Mouse (Mus musculus): ENCODE results near the gene Timm17b. TPM values are rescaled to one million over a fixed set of nuclear protein-coding genes. Genes with fewer than 3 reads are reported as not detected.

The Timm17b gene
- 3.1 TPM for polyA plus RNA-seq (2014; fragmentation: Illumina TruSeq; extraction: RNeasy Lipid Tissue Mini Kit (QIAGEN cat#74804); ENCODE audit: low read depth, low replicate concordance)

DNA sequence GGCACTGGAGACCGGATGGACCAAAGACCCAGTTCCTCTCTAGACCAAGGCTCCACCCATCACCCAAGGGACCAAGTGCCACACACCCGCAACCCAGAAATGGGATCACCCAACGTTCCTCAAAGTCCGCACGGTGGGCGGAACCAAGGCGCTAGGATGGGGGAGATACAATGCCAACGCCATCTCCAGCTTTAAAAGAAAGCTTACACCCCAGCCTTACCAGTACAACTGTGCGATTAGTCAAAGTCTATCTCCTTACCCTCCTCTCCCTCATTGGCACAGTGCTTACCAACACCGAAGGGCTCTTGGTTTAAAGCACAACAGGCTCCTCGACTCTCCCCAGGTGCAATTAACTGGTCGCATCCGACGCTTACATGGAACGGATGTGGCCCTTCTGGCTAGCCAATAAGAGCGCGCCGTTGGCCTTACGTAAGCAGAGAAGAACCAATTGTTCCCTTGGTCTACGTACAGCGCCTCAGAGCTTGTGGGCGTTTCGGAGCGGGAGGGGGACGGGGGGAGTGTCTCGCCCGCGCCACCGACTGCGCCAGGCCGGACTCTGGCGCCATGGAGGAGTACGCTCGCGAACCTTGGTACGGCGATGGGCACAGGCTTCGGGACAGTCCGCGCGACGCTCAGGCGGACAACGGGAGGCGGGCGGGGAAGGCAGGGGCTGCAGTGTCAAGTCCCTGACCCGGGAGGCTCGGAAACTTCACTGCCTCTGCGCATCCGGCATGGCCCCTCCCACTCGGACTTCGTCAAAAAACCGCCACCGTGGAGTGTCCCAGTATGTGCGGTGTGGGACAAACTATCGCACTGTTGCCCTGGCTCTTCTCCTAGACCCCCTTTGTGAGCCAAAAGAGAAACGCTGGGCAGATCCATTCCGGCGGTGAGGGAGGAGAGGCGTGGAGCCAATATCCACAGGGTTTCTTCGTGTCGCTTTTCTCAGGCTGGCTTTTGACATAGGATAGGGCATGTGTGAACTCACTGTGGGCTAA lies at the start of gene Timm17b, which contains the start of gene Pqbp1:
Gene Timm17b, plus strand, starts transcription at position 478 of the 995 bp plus-strand sequence.
Gene Pqbp1, minus strand, starts transcription at position 390 of the 995 bp plus-strand sequence.

DNA sequence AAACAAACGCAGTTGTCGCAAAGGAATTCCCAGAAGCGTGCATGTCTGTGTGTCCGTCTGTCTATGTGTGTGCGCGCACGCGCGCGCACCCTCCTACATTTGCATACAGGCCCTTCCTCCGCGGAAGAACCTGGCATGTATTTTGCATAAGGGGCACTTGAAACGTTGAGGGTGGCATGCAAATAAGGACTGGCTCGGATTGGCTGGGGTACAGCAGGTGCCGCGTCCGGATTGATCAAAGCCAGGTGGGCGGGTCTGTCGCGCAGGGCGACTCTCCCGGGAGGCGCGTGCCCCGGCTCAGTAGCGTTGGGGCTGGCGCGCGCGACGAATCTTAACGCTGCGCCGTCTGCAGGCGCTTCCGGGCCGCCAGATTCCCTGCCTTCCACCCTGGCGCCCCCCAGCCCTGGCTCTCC lies 21.1 kb upstream of the Timm17b start, which contains the start of gene Pim2:
Gene Pim2, plus strand, starts transcription at position 256 of the 413 bp plus-strand sequence.

DNA sequence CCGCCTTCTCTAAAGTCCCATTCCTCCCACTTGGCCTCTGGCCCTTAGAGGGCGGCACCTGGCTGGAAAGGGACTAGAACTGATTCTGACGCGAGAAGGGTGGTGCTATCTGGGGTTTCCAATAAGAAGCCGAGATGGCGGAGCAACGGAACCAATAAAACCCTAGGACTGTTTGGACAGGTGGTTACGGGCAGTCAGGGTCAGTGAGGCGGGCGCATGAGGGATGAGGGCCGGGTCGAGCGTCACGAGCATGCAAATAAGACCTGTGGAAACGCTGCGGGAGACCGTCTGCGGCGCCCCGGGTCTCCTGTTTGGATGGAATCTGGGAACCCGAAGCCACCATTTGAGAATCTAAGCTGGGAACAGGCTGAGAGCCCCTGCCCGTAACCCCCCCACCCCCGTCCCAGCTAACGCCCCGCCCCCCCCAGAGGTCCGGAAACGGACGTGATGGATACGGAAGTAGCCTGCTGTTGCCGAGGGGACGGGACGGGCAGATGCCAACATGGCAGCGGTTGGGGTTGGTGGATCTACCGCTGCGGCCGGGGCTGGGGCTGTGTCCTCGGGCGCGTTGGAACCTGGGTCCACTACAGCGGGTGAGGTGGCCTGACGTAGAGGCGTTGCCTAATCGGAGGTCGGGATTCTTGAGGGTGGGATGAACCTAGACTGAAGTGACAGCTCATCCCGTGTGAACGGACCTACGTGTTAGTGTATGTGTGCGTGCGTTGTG lies 15.2 kb upstream of the Timm17b start, which contains the start of gene Slc35a2:
Gene Slc35a2, plus strand, starts transcription at position 188 of the 727 bp plus-strand sequence.

DNA sequence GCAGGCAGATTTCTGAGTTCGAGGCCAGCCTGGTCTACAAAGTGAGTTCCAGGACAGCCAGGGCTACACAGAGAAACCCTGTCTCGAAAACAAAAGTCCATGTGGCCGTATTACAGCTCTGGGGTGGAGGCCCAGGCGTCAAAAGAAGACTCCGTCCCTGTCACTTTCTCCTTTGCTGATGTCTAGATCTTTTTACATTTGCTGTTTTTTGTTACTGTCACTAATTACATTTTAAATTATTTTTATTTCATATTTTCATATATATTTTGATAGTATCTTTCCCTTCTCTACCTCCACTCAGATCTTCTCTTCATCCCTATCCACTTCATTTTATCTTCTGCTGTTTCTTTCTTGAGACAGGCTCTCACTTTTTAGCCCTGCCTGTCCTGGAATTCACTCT lies 8.6 kb downstream of the Timm17b start, which contains the start of gene Gm10491:
Gene Gm10491, minus strand, starts transcription at position 101 of the 400 bp plus-strand sequence.

GRCm38 (mm10) chrX:7909242-7909641 lies 10.1 kb downstream of the Timm17b start, which contains the start of gene Gm10490:
Gene Gm10490, plus strand, starts transcription at chrX:7909542.

GRCm38 (mm10) chrX:7919601-7920383 lies 20.6 kb downstream of the Timm17b start, which contains the start of gene Pcsk1n:
Gene Pcsk1n, plus strand, starts transcription at chrX:7919822.

GRCm38 (mm10) chrX:7928270-7928790 lies 29.2 kb downstream of the Timm17b start, which contains the start of gene Eras:
Gene Eras, minus strand, starts transcription at chrX:7928607.

DNA sequence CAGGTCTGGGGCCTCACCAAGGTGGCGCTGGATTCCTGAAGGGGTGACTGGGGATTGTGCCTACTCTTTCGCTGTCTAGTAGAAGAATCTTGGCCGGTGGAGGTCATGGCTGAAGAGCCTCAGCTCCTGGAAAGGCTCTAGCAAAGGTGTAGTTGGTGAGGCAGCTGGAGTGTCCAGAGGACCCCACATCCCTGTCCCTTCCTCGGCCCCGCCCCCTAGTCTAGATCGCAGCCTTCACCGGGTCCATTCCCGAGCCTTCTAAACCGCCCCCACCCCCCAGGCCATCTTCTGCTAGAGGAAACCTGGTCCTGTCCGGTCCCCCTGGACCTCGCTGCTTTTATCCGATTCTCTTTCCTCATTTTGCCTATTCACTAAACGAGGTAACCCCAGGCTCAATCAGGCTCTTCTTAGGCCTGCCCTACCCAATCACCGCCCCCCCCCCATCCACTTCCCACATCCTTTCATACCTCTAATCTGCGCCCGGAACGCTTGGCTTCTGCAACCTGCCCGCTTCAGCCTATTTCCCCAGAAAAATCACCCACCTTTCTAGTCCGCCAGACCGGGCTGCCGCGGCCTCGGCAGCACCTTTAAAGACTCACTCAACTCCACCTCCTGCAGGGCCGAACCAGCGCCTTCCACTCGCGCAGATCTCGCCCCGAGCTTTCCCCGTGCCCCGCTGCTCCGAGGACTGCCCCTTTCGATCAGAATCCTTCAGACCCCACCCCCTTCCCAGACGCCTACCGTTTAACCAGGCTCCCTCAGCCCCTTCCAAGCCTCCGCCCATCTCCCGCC lies 48.1 kb downstream of the Timm17b start, which contains the start of gene Hdac6:
Gene Hdac6, minus strand, starts transcription at position 782 of the 792 bp plus-strand sequence.

Other genes with a start within 250 kb of the Timm17b start
- 2.5 TPM for gene Prickle3, start 242.1 kb upstream of the Timm17b start, polyA plus RNA-seq (2014; fragmentation: Illumina TruSeq; extraction: RNeasy Lipid Tissue Mini Kit (QIAGEN cat#74804); ENCODE audit: low read depth, low replicate concordance)
- 24.5 TPM for gene Plp2, start 228.0 kb upstream of the Timm17b start, polyA plus RNA-seq (2014; fragmentation: Illumina TruSeq; extraction: RNeasy Lipid Tissue Mini Kit (QIAGEN cat#74804); ENCODE audit: low read depth, low replicate concordance)
- 4.0 TPM for gene Magix, start 218.1 kb upstream of the Timm17b start, polyA plus RNA-seq (2014; fragmentation: Illumina TruSeq; extraction: RNeasy Lipid Tissue Mini Kit (QIAGEN cat#74804); ENCODE audit: low read depth, low replicate concordance)
- gene Gpkow, start 202.2 kb upstream of the Timm17b start, polyA plus RNA-seq (2014; fragmentation: Illumina TruSeq; extraction: RNeasy Lipid Tissue Mini Kit (QIAGEN cat#74804); ENCODE audit: low read depth, low replicate concordance): 39.1 TPM
- 9.5 TPM for gene Wdr45, start 185.0 kb upstream of the Timm17b start, polyA plus RNA-seq (2014; fragmentation: Illumina TruSeq; extraction: RNeasy Lipid Tissue Mini Kit (QIAGEN cat#74804); ENCODE audit: low read depth, low replicate concordance)
- gene Gm45208, start 177.1 kb upstream of the Timm17b start, polyA plus RNA-seq (2014; fragmentation: Illumina TruSeq; extraction: RNeasy Lipid Tissue Mini Kit (QIAGEN cat#74804); ENCODE audit: low read depth, low replicate concordance): not detected
- 13.1 TPM for gene Praf2, start 170.9 kb upstream of the Timm17b start, polyA plus RNA-seq (2014; fragmentation: Illumina TruSeq; extraction: RNeasy Lipid Tissue Mini Kit (QIAGEN cat#74804); ENCODE audit: low read depth, low replicate concordance)
- gene Ccdc120, start 148.5 kb upstream of the Timm17b start, polyA plus RNA-seq (2014; fragmentation: Illumina TruSeq; extraction: RNeasy Lipid Tissue Mini Kit (QIAGEN cat#74804); ENCODE audit: low read depth, low replicate concordance): 2.9 TPM
- 4.9 TPM for gene Tfe3, start 136.8 kb upstream of the Timm17b start, polyA plus RNA-seq (2014; fragmentation: Illumina TruSeq; extraction: RNeasy Lipid Tissue Mini Kit (QIAGEN cat#74804); ENCODE audit: low read depth, low replicate concordance)
- gene Gripap1, start 109.6 kb upstream of the Timm17b start, polyA plus RNA-seq (2014; fragmentation: Illumina TruSeq; extraction: RNeasy Lipid Tissue Mini Kit (QIAGEN cat#74804); ENCODE audit: low read depth, low replicate concordance): 15.7 TPM
- gene Kcnd1, start 77.1 kb upstream of the Timm17b start, polyA plus RNA-seq (2014; fragmentation: Illumina TruSeq; extraction: RNeasy Lipid Tissue Mini Kit (QIAGEN cat#74804); ENCODE audit: low read depth, low replicate concordance): not detected
- 22.2 TPM for gene Otud5, start 58.0 kb upstream of the Timm17b start, polyA plus RNA-seq (2014; fragmentation: Illumina TruSeq; extraction: RNeasy Lipid Tissue Mini Kit (QIAGEN cat#74804); ENCODE audit: low read depth, low replicate concordance)
- 5.3 TPM for gene Pim2, start 21.1 kb upstream of the Timm17b start, polyA plus RNA-seq (2014; fragmentation: Illumina TruSeq; extraction: RNeasy Lipid Tissue Mini Kit (QIAGEN cat#74804); ENCODE audit: low read depth, low replicate concordance)
- 6.8 TPM for gene Slc35a2, start 15.3 kb upstream of the Timm17b start, polyA plus RNA-seq (2014; fragmentation: Illumina TruSeq; extraction: RNeasy Lipid Tissue Mini Kit (QIAGEN cat#74804); ENCODE audit: low read depth, low replicate concordance)
- 13.5 TPM for gene Pqbp1, start 88 bp upstream of the Timm17b start, polyA plus RNA-seq (2014; fragmentation: Illumina TruSeq; extraction: RNeasy Lipid Tissue Mini Kit (QIAGEN cat#74804); ENCODE audit: low read depth, low replicate concordance)
- gene Gm10491, start 8.5 kb downstream of the Timm17b start, polyA plus RNA-seq (2014; fragmentation: Illumina TruSeq; extraction: RNeasy Lipid Tissue Mini Kit (QIAGEN cat#74804); ENCODE audit: low read depth, low replicate concordance): not detected
- not detected for gene Gm10490, start 10.2 kb downstream of the Timm17b start, polyA plus RNA-seq (2014; fragmentation: Illumina TruSeq; extraction: RNeasy Lipid Tissue Mini Kit (QIAGEN cat#74804); ENCODE audit: low read depth, low replicate concordance)
- gene Pcsk1n, start 20.5 kb downstream of the Timm17b start, polyA plus RNA-seq (2014; fragmentation: Illumina TruSeq; extraction: RNeasy Lipid Tissue Mini Kit (QIAGEN cat#74804); ENCODE audit: low read depth, low replicate concordance): not detected
- not detected for gene Eras, start 29.2 kb downstream of the Timm17b start, polyA plus RNA-seq (2014; fragmentation: Illumina TruSeq; extraction: RNeasy Lipid Tissue Mini Kit (QIAGEN cat#74804); ENCODE audit: low read depth, low replicate concordance)
- gene Hdac6, start 48.5 kb downstream of the Timm17b start, polyA plus RNA-seq (2014; fragmentation: Illumina TruSeq; extraction: RNeasy Lipid Tissue Mini Kit (QIAGEN cat#74804); ENCODE audit: low read depth, low replicate concordance): 6.0 TPM
- gene Gata1, start 78.7 kb downstream of the Timm17b start, polyA plus RNA-seq (2014; fragmentation: Illumina TruSeq; extraction: RNeasy Lipid Tissue Mini Kit (QIAGEN cat#74804); ENCODE audit: low read depth, low replicate concordance): not detected
- 255 TPM for gene Glod5, start 119.1 kb downstream of the Timm17b start, polyA plus RNA-seq (2014; fragmentation: Illumina TruSeq; extraction: RNeasy Lipid Tissue Mini Kit (QIAGEN cat#74804); ENCODE audit: low read depth, low replicate concordance)
- gene Suv39h1, start 175.4 kb downstream of the Timm17b start, polyA plus RNA-seq (2014; fragmentation: Illumina TruSeq; extraction: RNeasy Lipid Tissue Mini Kit (QIAGEN cat#74804); ENCODE audit: low read depth, low replicate concordance): 5.7 TPM
- 0.28 TPM for gene Was, start 191.1 kb downstream of the Timm17b start, polyA plus RNA-seq (2014; fragmentation: Illumina TruSeq; extraction: RNeasy Lipid Tissue Mini Kit (QIAGEN cat#74804); ENCODE audit: low read depth, low replicate concordance)
- 43.7 TPM for gene Wdr13, start 233.5 kb downstream of the Timm17b start, polyA plus RNA-seq (2014; fragmentation: Illumina TruSeq; extraction: RNeasy Lipid Tissue Mini Kit (QIAGEN cat#74804); ENCODE audit: low read depth, low replicate concordance)
- 221 TPM for gene Rbm3, start 246.5 kb downstream of the Timm17b start, polyA plus RNA-seq (2014; fragmentation: Illumina TruSeq; extraction: RNeasy Lipid Tissue Mini Kit (QIAGEN cat#74804); ENCODE audit: low read depth, low replicate concordance)